Mouse (Mus musculus): ENCODE data around the gene Rnf31.

DNA sequence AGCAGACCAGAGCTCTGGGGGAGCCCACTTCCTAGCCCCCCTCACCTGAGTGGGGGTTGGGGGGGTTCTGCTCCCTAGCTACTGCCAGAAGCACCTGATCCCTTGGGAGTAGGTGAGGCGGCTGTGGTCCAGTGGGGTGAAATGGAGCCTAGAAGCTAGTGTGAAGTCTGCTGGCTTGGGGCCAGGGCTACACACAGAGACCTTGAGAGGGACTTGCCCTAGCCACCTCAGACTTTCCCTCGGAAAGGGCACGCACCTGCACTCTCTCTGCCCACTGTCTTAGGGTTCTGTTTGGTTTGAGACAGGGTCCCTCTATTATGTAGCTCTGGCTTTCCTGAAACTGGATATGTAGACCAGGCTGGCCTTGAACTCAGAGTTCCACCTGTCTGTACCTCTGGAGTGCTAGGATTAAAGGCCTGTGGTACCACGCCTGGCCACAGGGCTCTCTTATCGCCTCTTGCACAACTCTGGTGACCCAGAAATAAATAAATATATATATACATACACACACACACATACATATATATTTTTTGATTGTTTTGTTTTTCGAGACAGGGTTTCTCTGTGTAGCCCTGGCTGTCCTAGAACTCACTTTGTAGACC lies 12.7 kb upstream of the Rnf31 start:
- TF ChIP-seq CTCF (conservative IDR thresholded peaks at IDR 0.05; ENCODE audit: low read length) (no peak), POU5F1 (IDR thresholded peaks at IDR 0.05; ENCODE audit: borderline replicate concordance, low read length) (no peak)

All from E14TG2a.4 (cell line).